Mouse (Mus musculus): Measurements from ENCODE around the gene B3gat1. TPM values are rescaled to one million over a fixed set of nuclear protein-coding genes. Genes with fewer than 3 reads are reported as not detected.

Gene B3gat1
- polyA plus RNA-seq, 1 experiment from 2014 or later: 0.49 TPM

GRCm38 (mm10) chr9:26718388-26718787 lies 15.1 kb upstream of the B3gat1 start:
- Histone ChIP-seq H3K27me3 (ENCODE audit: control insufficient read depth, insufficient read depth, low read length) (no peaks in the 10 kb centered on the region), H3K9ac (ENCODE audit: low read length) (no peak overlapping the region), H3K27ac (replicated peaks; ENCODE audit: low read depth, low read length) (no peak overlapping the region), H3K36me3 (ENCODE audit: control insufficient read depth, insufficient read depth, low read length) (no peaks in the 10 kb centered on the region), H3K4me2 (ENCODE audit: low read depth, severe bottlenecking) (no peak overlapping the region), H3K4me3 (ENCODE audit: low read depth, low read length) (no peak overlapping the region), H3K9me3 (ENCODE audit: control insufficient read depth, low read length) (no peaks in the 10 kb centered on the region), H3K4me1 (ENCODE audit: control insufficient read depth, insufficient read depth, low read length) (no peaks in the 10 kb centered on the region)
- ATAC-seq (ENCODE audit: insufficient number of reproducible peaks, low FRiP score, low TSS enrichment, low read depth): no peak
- 50% methylated on average over 3 of the region's 3 CpGs for WGBS
- no peak for DNase-seq (ENCODE audit: low spot score)

GRCm38 (mm10) chr9:26721771-26722170 lies 11.8 kb upstream of the B3gat1 start:
- Histone ChIP-seq H3K36me3 (ENCODE audit: control insufficient read depth, insufficient read depth, low read length) (no peaks in the 10 kb centered on the region), H3K27me3 (ENCODE audit: control insufficient read depth, insufficient read depth, low read length) (no peaks in the 10 kb centered on the region), H3K9me3 (ENCODE audit: control insufficient read depth, low read length) (no peaks in the 10 kb centered on the region), H3K4me1 (ENCODE audit: control insufficient read depth, insufficient read depth, low read length) (no peaks in the 10 kb centered on the region), H3K27ac (replicated peaks; ENCODE audit: low read depth, low read length) (no peak overlapping the region), H3K9ac (ENCODE audit: low read length) (no peak overlapping the region), H3K4me2 (ENCODE audit: low read depth, severe bottlenecking) (no peak overlapping the region), H3K4me3 (ENCODE audit: low read depth, low read length) (no peak overlapping the region)
- DNase-seq (ENCODE audit: low spot score): no peak
- ATAC-seq (ENCODE audit: insufficient number of reproducible peaks, low FRiP score, low TSS enrichment, low read depth): no peak
- 84% methylated on average over 7 of the region's 7 CpGs for WGBS

GRCm38 (mm10) chr9:26725709-26726108 lies 7.8 kb upstream of the B3gat1 start:
- Histone ChIP-seq H3K4me2 (ENCODE audit: low read depth, severe bottlenecking) (no peak overlapping the region), H3K4me1 (ENCODE audit: control insufficient read depth, insufficient read depth, low read length) (no peaks in the 10 kb centered on the region), H3K27me3 (ENCODE audit: control insufficient read depth, insufficient read depth, low read length) (no peaks in the 10 kb centered on the region), H3K36me3 (ENCODE audit: control insufficient read depth, insufficient read depth, low read length) (no peaks in the 10 kb centered on the region), H3K9ac (ENCODE audit: low read length) (no peak overlapping the region), H3K4me3 (ENCODE audit: low read depth, low read length) (no peak overlapping the region), H3K27ac (replicated peaks; ENCODE audit: low read depth, low read length) (no peak overlapping the region), H3K9me3 (ENCODE audit: control insufficient read depth, low read length) (no peaks in the 10 kb centered on the region)
- WGBS: 91% methylated on average over 3 of the region's 3 CpGs
- no peak for ATAC-seq (ENCODE audit: insufficient number of reproducible peaks, low FRiP score, low TSS enrichment, low read depth)
- DNase-seq (ENCODE audit: low spot score): no peak

GRCm38 (mm10) chr9:26727445-26727844 lies 6.1 kb upstream of the B3gat1 start:
- WGBS: 67% methylated on average over 2 of the region's 2 CpGs
- Histone ChIP-seq H3K9me3 (ENCODE audit: control insufficient read depth, low read length) (no peaks in the 10 kb centered on the region), H3K9ac (ENCODE audit: low read length) (no peak overlapping the region), H3K4me1 (ENCODE audit: control insufficient read depth, insufficient read depth, low read length) (no peaks in the 10 kb centered on the region), H3K27me3 (ENCODE audit: control insufficient read depth, insufficient read depth, low read length) (peaks cover 6% of the 10 kb centered on the region), H3K36me3 (ENCODE audit: control insufficient read depth, insufficient read depth, low read length) (no peaks in the 10 kb centered on the region), H3K4me3 (ENCODE audit: low read depth, low read length) (no peak overlapping the region), H3K4me2 (ENCODE audit: low read depth, severe bottlenecking) (no peak overlapping the region), H3K27ac (replicated peaks; ENCODE audit: low read depth, low read length) (no peak overlapping the region)
- DNase-seq (ENCODE audit: low spot score): peak; percentile 82
- no peak for ATAC-seq (ENCODE audit: insufficient number of reproducible peaks, low FRiP score, low TSS enrichment, low read depth)

- peaks cover 17% of the 10 kb centered on the region for H3K27me3 ChIP-seq (ENCODE audit: control insufficient read depth, insufficient read depth, low read length)
- ATAC-seq (ENCODE audit: insufficient number of reproducible peaks, low FRiP score, low TSS enrichment, low read depth) (no peak), DNase-seq (ENCODE audit: low spot score) (no peak)
- no peak overlapping the region for H3K9ac ChIP-seq (ENCODE audit: low read length)
- no peak overlapping the region for H3K4me3 ChIP-seq (ENCODE audit: low read depth, low read length)
- no peaks in the 10 kb centered on the region for H3K4me1 ChIP-seq (ENCODE audit: control insufficient read depth, insufficient read depth, low read length)
- H3K27ac ChIP-seq (replicated peaks; ENCODE audit: low read depth, low read length): no peak overlapping the region
- H3K9me3 ChIP-seq (ENCODE audit: control insufficient read depth, low read length): no peaks in the 10 kb centered on the region
- H3K36me3 ChIP-seq (ENCODE audit: control insufficient read depth, insufficient read depth, low read length): no peaks in the 10 kb centered on the region
- 91% methylated on average over 2 of the region's 2 CpGs for WGBS
- H3K4me2 ChIP-seq (ENCODE audit: low read depth, severe bottlenecking): no peak overlapping the region
These were observed 5.0 kb upstream of the B3gat1 start for GRCm38 (mm10) chr9:26728556-26728955.

GRCm38 (mm10) chr9:26733986-26734385 lies 458 bp downstream of the B3gat1 start:
- H3K4me3 ChIP-seq (ENCODE audit: low read depth, low read length): peak overlapping the region; percentile 45
- H3K9me3 ChIP-seq (ENCODE audit: control insufficient read depth, low read length): no peaks in the 10 kb centered on the region; the same call in 1 of the 2 replicates
- no peak overlapping the region for H3K27ac ChIP-seq (replicated peaks; ENCODE audit: low read depth, low read length)
- DNase-seq (ENCODE audit: low spot score) (peak; percentile 34), ATAC-seq (ENCODE audit: insufficient number of reproducible peaks, low FRiP score, low TSS enrichment, low read depth) (peak; percentile 60; the same call in 1 of the 2 replicates)
- H3K4me1 ChIP-seq (ENCODE audit: control insufficient read depth, insufficient read depth, low read length): no peaks in the 10 kb centered on the region
- H3K27me3 ChIP-seq (ENCODE audit: control insufficient read depth, insufficient read depth, low read length): peaks cover 40% of the 10 kb centered on the region
- 0 out of 2 replicates have a peak overlapping the region, but pooled peaks have one; percentile 12 for H3K9ac ChIP-seq (ENCODE audit: low read length)
- H3K36me3 ChIP-seq (ENCODE audit: control insufficient read depth, insufficient read depth, low read length): no peaks in the 10 kb centered on the region
- 2% methylated on average over 32 of the region's 37 CpGs for WGBS
- H3K4me2 ChIP-seq (ENCODE audit: low read depth, severe bottlenecking): peak overlapping the region; percentile 93

- Histone ChIP-seq H3K27ac (replicated peaks; ENCODE audit: low read depth, low read length) (no peak overlapping the region), H3K4me1 (ENCODE audit: control insufficient read depth, insufficient read depth, low read length) (no peaks in the 10 kb centered on the region), H3K4me2 (ENCODE audit: low read depth, severe bottlenecking) (no peak overlapping the region), H3K27me3 (ENCODE audit: control insufficient read depth, insufficient read depth, low read length) (peaks cover 37% of the 10 kb centered on the region), H3K36me3 (ENCODE audit: control insufficient read depth, insufficient read depth, low read length) (no peaks in the 10 kb centered on the region), H3K4me3 (ENCODE audit: low read depth, low read length) (no peak overlapping the region), H3K9ac (ENCODE audit: low read length) (no peak overlapping the region), H3K9me3 (ENCODE audit: control insufficient read depth, low read length) (no peaks in the 10 kb centered on the region; the same call in 1 of the 2 replicates)
- no peak for DNase-seq (ENCODE audit: low spot score)
- ATAC-seq (ENCODE audit: insufficient number of reproducible peaks, low FRiP score, low TSS enrichment, low read depth): no peak
- 83% methylated on average over 5 of the region's 5 CpGs for WGBS
These were observed 3.6 kb downstream of the B3gat1 start for GRCm38 (mm10) chr9:26737116-26737515.

- ATAC-seq (ENCODE audit: insufficient number of reproducible peaks, low FRiP score, low TSS enrichment, low read depth): no peak
- no peak overlapping the region for H3K27ac ChIP-seq (replicated peaks; ENCODE audit: low read depth, low read length)
- 86% methylated on average over 3 of the region's 3 CpGs for whole genome bisulfite sequencing
- H3K4me1 ChIP-seq (ENCODE audit: control insufficient read depth, insufficient read depth, low read length): no peaks in the 10 kb centered on the region
- no peak for DNase-seq (ENCODE audit: low spot score)
- no peak overlapping the region for H3K9ac ChIP-seq (ENCODE audit: low read length)
- H3K36me3 ChIP-seq (ENCODE audit: control insufficient read depth, insufficient read depth, low read length): no peaks in the 10 kb centered on the region
- H3K4me2 ChIP-seq (ENCODE audit: low read depth, severe bottlenecking): no peak overlapping the region
- no peak overlapping the region for H3K4me3 ChIP-seq (ENCODE audit: low read depth, low read length)
- H3K9me3 ChIP-seq (ENCODE audit: control insufficient read depth, low read length): no peaks in the 10 kb centered on the region
- no peaks in the 10 kb centered on the region for H3K27me3 ChIP-seq (ENCODE audit: control insufficient read depth, insufficient read depth, low read length)
These were observed 9.3 kb downstream of the B3gat1 start for GRCm38 (mm10) chr9:26742817-26743216.

GRCm38 (mm10) chr9:26747121-26747520 lies 13.6 kb downstream of the B3gat1 start:
- Histone ChIP-seq H3K9ac (ENCODE audit: low read length) (no peak overlapping the region), H3K4me3 (ENCODE audit: low read depth, low read length) (no peak overlapping the region), H3K4me2 (ENCODE audit: low read depth, severe bottlenecking) (no peak overlapping the region), H3K27ac (replicated peaks; ENCODE audit: low read depth, low read length) (no peak overlapping the region), H3K9me3 (ENCODE audit: control insufficient read depth, low read length) (no peaks in the 10 kb centered on the region), H3K4me1 (ENCODE audit: control insufficient read depth, insufficient read depth, low read length) (no peaks in the 10 kb centered on the region), H3K27me3 (ENCODE audit: control insufficient read depth, insufficient read depth, low read length) (no peaks in the 10 kb centered on the region), H3K36me3 (ENCODE audit: control insufficient read depth, insufficient read depth, low read length) (no peaks in the 10 kb centered on the region)
- DNase-seq (ENCODE audit: low spot score): no peak
- WGBS: 72% methylated on average over 4 of the region's 4 CpGs
- no peak for ATAC-seq (ENCODE audit: insufficient number of reproducible peaks, low FRiP score, low TSS enrichment, low read depth)
